Mouse (Mus musculus) frontal cortex, postnatal 14 days (tissue): ENCODE measurements around the gene Rasgrp3.

Experiments used
- DNase-seq, 2 experiments: peaks; one replicate each; pipeline ENCODE4 v3.0.0; 2022; ENCODE audit warnings: low spot score in 2 of 2

Gene Rasgrp3

GRCm38 (mm10) chr17:75503031-75503430, 67.3 kb downstream of the Rasgrp3 start:
- DNase-seq = no peak

GRCm38 (mm10) chr17:75505053-75505452, 69.4 kb downstream of the Rasgrp3 start:
- no peak for DNase-seq

GRCm38 (mm10) chr17:75506097-75506675, 70.5 kb downstream of the Rasgrp3 start:
- no peak for DNase-seq

GRCm38 (mm10) chr17:75506708-75507641, 71.3 kb downstream of the Rasgrp3 start:
- DNase-seq = no peak

- no peak for DNase-seq
Measured at GRCm38 (mm10) chr17:75509257-75509656, 73.6 kb downstream of the Rasgrp3 start.

GRCm38 (mm10) chr17:75516591-75516990, 80.9 kb downstream of the Rasgrp3 start:
- DNase-seq = no peak

DNA sequence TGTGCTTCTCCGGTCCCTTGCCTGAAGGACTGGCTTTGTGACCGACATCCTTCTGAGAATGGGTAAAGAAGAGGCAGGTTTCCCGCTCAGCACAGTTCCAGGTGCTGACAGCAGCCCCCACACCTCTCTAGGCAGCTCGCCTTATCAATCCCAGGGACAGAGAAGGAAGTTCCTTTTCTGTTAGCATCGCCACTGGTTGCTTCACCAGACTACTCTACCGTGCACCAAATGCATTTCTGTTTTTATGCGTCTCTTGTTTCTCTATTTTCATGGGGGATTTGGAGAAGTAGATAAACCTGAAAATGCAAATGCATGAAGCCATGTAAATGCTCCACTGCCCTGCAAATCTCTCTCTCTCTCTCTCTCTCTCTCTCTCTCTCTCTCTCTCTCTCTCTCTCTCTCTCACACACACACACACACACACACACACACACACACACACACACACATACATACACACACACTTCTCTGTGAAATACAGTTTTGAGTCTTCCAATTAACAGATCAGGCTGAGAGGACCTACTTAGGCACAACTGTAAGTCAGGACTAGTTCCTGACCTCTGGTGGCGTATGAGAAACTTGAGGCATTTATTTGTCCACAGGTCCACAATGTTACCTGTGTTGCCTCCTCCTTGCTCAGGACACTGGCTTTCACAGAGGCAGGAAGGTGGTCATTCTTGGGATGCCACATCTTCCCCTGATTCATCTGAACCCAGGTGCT, 82.6 kb downstream of the Rasgrp3 start:
- no peak for DNase-seq

GRCm38 (mm10) chr17:75519239-75519900, 83.7 kb downstream of the Rasgrp3 start:
- no peak for DNase-seq

GRCm38 (mm10) chr17:75521236-75521842, 85.6 kb downstream of the Rasgrp3 start:
- DNase-seq = no peak

DNA sequence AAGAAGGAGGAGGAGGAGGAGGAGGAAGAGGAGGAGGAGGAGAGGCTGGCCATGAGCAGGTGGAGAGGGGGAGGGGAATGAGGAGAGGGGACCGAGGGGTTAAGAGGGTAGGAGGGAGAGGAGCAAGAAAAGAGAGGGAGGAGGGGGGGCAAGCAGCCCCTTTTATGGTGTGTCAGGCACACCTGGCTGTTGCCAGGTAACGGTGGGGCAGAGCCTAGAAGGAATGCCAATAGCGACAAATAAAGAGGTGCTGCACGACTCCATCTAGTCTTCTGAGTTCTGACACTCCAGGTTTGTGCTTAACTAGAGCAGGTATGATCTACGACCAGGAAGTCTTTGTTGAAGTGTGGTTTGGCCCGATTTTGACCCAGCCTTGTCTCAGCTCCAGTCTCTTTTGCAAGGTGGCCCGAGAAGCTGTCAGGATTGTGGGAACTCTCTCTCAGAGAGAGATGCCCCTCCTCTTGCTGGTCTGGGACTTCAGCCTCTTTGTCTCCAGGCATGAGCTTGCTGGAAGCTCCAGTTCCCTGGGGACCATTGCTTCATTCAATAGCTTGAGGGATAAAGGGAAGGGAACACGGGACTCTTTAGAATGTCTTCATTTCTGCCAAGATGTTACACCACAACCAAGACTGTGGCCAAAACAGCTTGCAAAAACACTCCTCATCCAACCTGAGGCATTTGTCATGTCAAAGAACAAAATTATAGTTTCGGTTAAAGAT, 86.8 kb downstream of the Rasgrp3 start:
- no peak for DNase-seq

DNA sequence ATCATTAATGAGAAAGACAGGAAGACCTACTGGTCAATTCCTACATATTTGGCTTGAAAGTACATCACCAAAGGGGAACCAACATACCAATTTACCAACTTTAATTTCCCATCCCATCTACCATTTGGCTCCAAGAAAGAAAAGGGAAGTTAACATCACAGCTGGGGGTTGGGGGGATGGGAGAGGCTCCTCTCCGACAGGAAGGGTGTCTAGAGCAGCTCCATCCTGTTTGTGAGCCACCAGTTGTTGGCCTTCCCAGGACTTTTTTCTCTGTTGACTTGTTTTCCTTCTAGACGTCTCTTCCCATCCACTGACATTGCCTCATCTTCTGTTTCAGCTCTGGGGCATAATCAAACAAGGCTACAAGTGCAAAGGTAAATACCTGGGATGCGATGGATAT, 88.1 kb downstream of the Rasgrp3 start:
- no peak for DNase-seq

DNA sequence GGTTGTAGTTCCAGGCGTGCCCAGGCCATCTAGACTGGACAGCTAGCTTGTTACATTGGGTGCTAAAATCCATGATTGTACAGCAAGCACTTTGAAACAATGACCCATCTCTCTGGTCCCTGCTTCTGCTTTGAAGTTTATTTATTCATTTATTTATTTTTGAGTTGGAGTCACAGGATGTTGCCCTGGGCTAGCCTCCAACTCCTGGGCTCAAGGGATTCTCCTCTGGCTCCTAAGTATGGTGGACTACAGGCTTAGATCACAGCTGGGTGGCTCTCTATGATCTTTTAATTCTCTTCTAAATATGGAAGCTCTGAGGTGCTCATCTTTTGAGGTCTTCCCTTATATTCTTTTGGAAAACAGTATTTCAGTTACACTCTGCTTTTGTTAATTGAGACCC, 90.7 kb downstream of the Rasgrp3 start:
- DNase-seq = no peak

GRCm38 (mm10) chr17:75529222-75529935, 93.7 kb downstream of the Rasgrp3 start:
- no peak for DNase-seq

- DNase-seq = no peak
Measured at GRCm38 (mm10) chr17:75532469-75532986, 96.8 kb downstream of the Rasgrp3 start.

DNA sequence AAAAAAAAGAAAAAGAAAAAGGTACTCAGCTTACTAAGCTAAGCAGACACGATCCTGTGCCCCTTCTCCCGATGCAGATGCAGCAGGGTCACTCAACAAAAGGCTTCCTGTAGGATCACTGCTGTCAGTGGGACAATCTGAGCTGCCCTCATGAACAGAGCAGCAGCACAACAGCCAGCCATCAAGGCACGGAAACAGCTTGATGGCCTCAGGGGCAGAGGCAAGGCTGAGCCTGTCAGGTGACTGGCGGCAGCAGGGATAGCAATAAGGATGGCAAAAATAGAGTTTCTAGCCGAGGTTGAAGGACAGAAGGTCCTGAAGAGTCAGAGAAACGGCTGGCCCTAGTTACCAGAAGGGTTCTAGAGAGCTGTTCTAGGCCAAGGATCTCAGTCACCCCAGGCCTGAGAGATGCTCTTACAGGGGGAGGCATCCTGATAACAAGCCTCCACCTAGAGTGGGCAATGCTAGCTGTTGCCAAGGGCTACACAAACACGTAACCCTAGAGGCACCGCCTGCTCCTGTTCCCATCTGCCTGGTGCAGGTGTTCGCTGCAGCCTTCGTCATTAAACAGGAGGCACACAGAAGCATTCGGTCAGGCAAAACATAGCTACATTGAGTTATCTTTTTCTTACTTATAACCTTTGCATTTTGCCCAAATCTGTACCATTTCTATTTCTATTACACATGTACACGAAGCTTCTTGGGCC, 98.8 kb downstream of the Rasgrp3 start:
- DNase-seq = no peak

DNA sequence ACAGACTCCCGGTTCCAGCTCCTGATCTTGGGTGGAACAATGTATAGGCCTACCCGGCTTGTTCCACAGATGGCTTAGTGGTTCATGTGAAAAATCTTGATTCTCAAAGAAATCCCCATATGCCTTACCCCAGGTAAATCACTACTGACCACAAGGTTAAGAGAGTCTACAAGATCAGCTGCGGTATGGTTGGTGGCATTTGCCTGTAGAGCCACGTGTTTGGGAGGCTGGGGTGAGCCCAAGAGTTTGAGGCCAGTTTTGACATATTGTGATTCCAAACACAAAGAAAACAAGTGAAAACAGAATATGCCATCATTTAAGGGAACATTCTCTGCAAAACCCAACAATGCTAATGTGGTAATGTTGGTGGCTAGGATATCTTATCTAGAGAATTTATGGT, 99.9 kb downstream of the Rasgrp3 start:
- DNase-seq = no peak

GRCm38 (mm10) chr17:75536396-75537049, 100.8 kb downstream of the Rasgrp3 start:
- DNase-seq = no peak

- DNase-seq = no peak
Measured at GRCm38 (mm10) chr17:75537050-75537445, 101.4 kb downstream of the Rasgrp3 start.

DNA sequence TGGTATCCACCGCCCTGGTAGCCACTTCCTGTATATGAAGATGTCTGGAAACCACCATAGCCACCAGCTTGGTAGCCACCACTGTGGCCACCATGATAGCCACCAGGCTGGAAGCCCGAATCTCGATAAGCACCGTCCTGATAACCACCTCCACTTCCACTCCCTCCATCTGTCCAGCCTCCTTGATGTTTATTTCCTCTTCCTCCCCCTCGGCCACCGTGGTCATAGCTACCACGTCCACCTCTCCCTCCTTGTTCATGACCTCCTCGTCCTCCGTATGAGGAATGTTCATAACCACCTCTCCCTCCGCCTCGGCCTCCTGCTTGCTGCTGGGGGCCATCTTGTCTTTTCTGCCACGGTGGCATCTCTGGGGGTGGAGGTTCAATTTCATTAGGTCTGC, 102.7 kb downstream of the Rasgrp3 start:
- DNase-seq = no peak
